Mouse (Mus musculus) intestine, embryonic 16.5 days (tissue): ENCODE results near the gene F13a1. TPM values are rescaled to one million over a fixed set of nuclear protein-coding genes. Genes with fewer than 3 reads are reported as not detected.

Experiments used
- ATAC-seq: fragments of 200-750 bp; cut with Nextera tagmentation; 2 replicates; pipeline ENCODE4 v1.8.0; 2017; ENCODE audit warnings: moderate TSS enrichment, moderate library complexity
- H3K27ac ChIP-seq: fragments of 300-500 bp; sonication (generic); 2 replicates; pipeline ENCODE4 v1.5.1; 2014; ENCODE audit warnings: mild to moderate bottlenecking, low read length
- H3K27me3 ChIP-seq: fragments of 300-500 bp; sonication (generic); replicated peaks from 2 replicates; pipeline ENCODE4 v1.6.1; 2014; ENCODE audit warnings: low read length, control low read depth, mixed read lengths; ENCODE audit not compliant: control insufficient read depth, insufficient read depth
- H3K36me3 ChIP-seq: fragments of 300-500 bp; sonication (generic); 2 replicates; pipeline ENCODE4 v1.6.1; 2014; ENCODE audit warnings: low read length, control low read depth; ENCODE audit not compliant: control insufficient read depth, insufficient read depth
- H3K4me1 ChIP-seq: fragments of 300-500 bp; sonication (generic); 2 replicates; pipeline ENCODE4 v1.6.1; 2014; ENCODE audit warnings: low read length, control low read depth, mixed read lengths; ENCODE audit not compliant: control insufficient read depth, insufficient read depth
- H3K4me2 ChIP-seq: fragments of 300-500 bp; sonication (generic); 2 replicates; pipeline ENCODE4 v1.6.1; 2014; ENCODE audit warnings: low read depth, low read length, control low read depth
- H3K4me3 ChIP-seq: fragments of 300-500 bp; sonication (generic); 2 replicates; pipeline ENCODE4 v1.5.1; 2014; ENCODE audit warnings: mild to moderate bottlenecking, low read length
- H3K9ac ChIP-seq: fragments of 300-500 bp; sonication (generic); 2 replicates; pipeline ENCODE4 v1.6.1; 2014; ENCODE audit warnings: low read depth, low read length
- H3K9me3 ChIP-seq: fragments of 300-500 bp; sonication (generic); 2 replicates; pipeline ENCODE4 v1.6.1; 2016; ENCODE audit warnings: low read length, control low read depth; ENCODE audit not compliant: control insufficient read depth
- WGBS: fragments of 180-500 bp; shearing (Covaris S2); extraction: QIAGEN DNeasy Blood & Tissue Kit; methylation state at CpG from one replicate; pipeline ENCODE4 v1.1.7; 2014; 5-methylcytosine and 5-hydroxymethylcytosine counted together
- polyA plus RNA-seq: library from polyadenylated mRNA; unstranded; fragments of >200 nt; fragmentation: Nextera tagmentation; extraction: Ambion mirVana; gene quantifications from 2 replicates; pipeline ENCODE4 v1.2.1, GENCODE M21; 2015

The F13a1 gene
- polyA plus RNA-seq, 1 experiment from 2014 or later, result 16.9 TPM

GRCm38 (mm10) chr13:36972226-36972625 lies 77.8 kb downstream of the F13a1 start:
- no peaks in the 10 kb centered on the region for H3K4me1 ChIP-seq
- H3K4me2 ChIP-seq, result no peak overlapping the region
- no peak overlapping the region for H3K9ac ChIP-seq
- H3K9me3 ChIP-seq, result no peaks in the 10 kb centered on the region
- ATAC-seq, result no peak
- no peaks in the 10 kb centered on the region for H3K27me3 ChIP-seq
- WGBS, result 72% methylated on average over 3 of the region's 3 CpGs
- no peaks in the 10 kb centered on the region for H3K36me3 ChIP-seq
- no peak overlapping the region for H3K27ac ChIP-seq
- H3K4me3 ChIP-seq, result no peak overlapping the region

GRCm38 (mm10) chr13:36962926-36963325 lies 87.1 kb downstream of the F13a1 start:
- Histone ChIP-seq H3K36me3 (no peaks in the 10 kb centered on the region), H3K27me3 (no peaks in the 10 kb centered on the region), H3K4me3 (no peak overlapping the region), H3K4me1 (no peaks in the 10 kb centered on the region), H3K27ac (no peak overlapping the region), H3K9ac (no peak overlapping the region), H3K4me2 (no peak overlapping the region), H3K9me3 (no peaks in the 10 kb centered on the region)
- no peak for ATAC-seq

- H3K4me2 ChIP-seq, result no peak overlapping the region
- no peak overlapping the region for H3K9ac ChIP-seq
- no peaks in the 10 kb centered on the region for H3K36me3 ChIP-seq
- no peak overlapping the region for H3K27ac ChIP-seq
- ATAC-seq, result no peak
- 65% methylated on average over 3 of the region's 3 CpGs for WGBS
- no peaks in the 10 kb centered on the region for H3K27me3 ChIP-seq
- H3K9me3 ChIP-seq, result no peaks in the 10 kb centered on the region
- H3K4me1 ChIP-seq, result no peaks in the 10 kb centered on the region
- no peak overlapping the region for H3K4me3 ChIP-seq
These were observed 91.0 kb downstream of the F13a1 start for GRCm38 (mm10) chr13:36958996-36959395.

- ATAC-seq, result no peak
- Histone ChIP-seq H3K9me3 (no peaks in the 10 kb centered on the region), H3K4me3 (no peak overlapping the region), H3K27me3 (no peaks in the 10 kb centered on the region), H3K36me3 (no peaks in the 10 kb centered on the region), H3K4me1 (no peaks in the 10 kb centered on the region), H3K9ac (no peak overlapping the region), H3K4me2 (no peak overlapping the region), H3K27ac (no peak overlapping the region)
- WGBS, result 81% methylated on average over 3 of the region's 3 CpGs
These were observed 95.1 kb downstream of the F13a1 start for GRCm38 (mm10) chr13:36954937-36955336.

- no peaks in the 10 kb centered on the region for H3K27me3 ChIP-seq
- no peak for ATAC-seq
- H3K4me2 ChIP-seq, result no peak overlapping the region
- H3K4me3 ChIP-seq, result no peak overlapping the region
- H3K36me3 ChIP-seq, result no peaks in the 10 kb centered on the region
- H3K4me1 ChIP-seq, result no peaks in the 10 kb centered on the region
- no peak overlapping the region for H3K27ac ChIP-seq
- H3K9ac ChIP-seq, result no peak overlapping the region
- no peaks in the 10 kb centered on the region for H3K9me3 ChIP-seq
These were observed 96.4 kb downstream of the F13a1 start for GRCm38 (mm10) chr13:36953676-36954075.

- Histone ChIP-seq H3K27ac (no peak overlapping the region), H3K9ac (no peak overlapping the region), H3K36me3 (no peaks in the 10 kb centered on the region), H3K9me3 (no peaks in the 10 kb centered on the region), H3K27me3 (no peaks in the 10 kb centered on the region), H3K4me1 (no peaks in the 10 kb centered on the region), H3K4me2 (no peak overlapping the region), H3K4me3 (no peak overlapping the region)
- WGBS, result 81% methylated on average over 3 of the region's 3 CpGs
- ATAC-seq, result no peak
These were observed 108.2 kb downstream of the F13a1 start for GRCm38 (mm10) chr13:36941891-36942290.

- H3K4me3 ChIP-seq, result no peak overlapping the region
- 88% methylated on average over 9 of the region's 9 CpGs for WGBS
- no peak overlapping the region for H3K4me2 ChIP-seq
These were observed 118.0 kb downstream of the F13a1 start for GRCm38 (mm10) chr13:36932066-36932465.

GRCm38 (mm10) chr13:36919737-36920136 lies 130.3 kb downstream of the F13a1 start:
- 71% methylated on average over 4 of the region's 4 CpGs for WGBS
- H3K4me2 ChIP-seq, result no peak overlapping the region
- H3K4me3 ChIP-seq, result no peak overlapping the region
- no peaks in the 10 kb centered on the region for H3K27me3 ChIP-seq
- no peak overlapping the region for H3K9ac ChIP-seq
- no peaks in the 10 kb centered on the region for H3K4me1 ChIP-seq
- H3K36me3 ChIP-seq, result no peaks in the 10 kb centered on the region
- no peak for ATAC-seq
- H3K27ac ChIP-seq, result no peak overlapping the region
- H3K9me3 ChIP-seq, result no peaks in the 10 kb centered on the region

More at GRCm38 (mm10) chr13:36932066-36932465, 118.0 kb downstream of the F13a1 start:
- no peaks in the 10 kb centered on the region for H3K27me3 ChIP-seq
- no peaks in the 10 kb centered on the region for H3K9me3 ChIP-seq
- no peak overlapping the region for H3K9ac ChIP-seq
- no peaks in the 10 kb centered on the region for H3K36me3 ChIP-seq
- H3K4me1 ChIP-seq, result no peaks in the 10 kb centered on the region
- H3K27ac ChIP-seq, result no peak overlapping the region
- ATAC-seq, result no peak

- Histone ChIP-seq H3K4me3 (no peak overlapping the region), H3K36me3 (no peaks in the 10 kb centered on the region), H3K4me2 (no peak overlapping the region), H3K9ac (no peak overlapping the region), H3K4me1 (no peaks in the 10 kb centered on the region), H3K27me3 (no peaks in the 10 kb centered on the region), H3K9me3 (no peaks in the 10 kb centered on the region), H3K27ac (no peak overlapping the region)
- WGBS, result 47% methylated on average over 4 of the region's 4 CpGs
- no peak for ATAC-seq
These were observed 146.2 kb downstream of the F13a1 start for GRCm38 (mm10) chr13:36903885-36904284.

GRCm38 (mm10) chr13:36903447-36903846 lies 146.6 kb downstream of the F13a1 start:
- 54% methylated on average over 1 of the region's 1 CpGs for WGBS
- ATAC-seq, result no peak

More at GRCm38 (mm10) chr13:36903447-36903846, 146.6 kb downstream of the F13a1 start:
- no peak overlapping the region for H3K4me2 ChIP-seq
- H3K9ac ChIP-seq, result no peak overlapping the region
- no peak overlapping the region for H3K4me3 ChIP-seq
- H3K9me3 ChIP-seq, result no peaks in the 10 kb centered on the region
- no peak overlapping the region for H3K27ac ChIP-seq
- H3K36me3 ChIP-seq, result no peaks in the 10 kb centered on the region
- H3K4me1 ChIP-seq, result no peaks in the 10 kb centered on the region
- no peaks in the 10 kb centered on the region for H3K27me3 ChIP-seq
